Mouse (Mus musculus): ENCODE data around the gene Ovol3.
"Not testable (repeated sequence)": the region's sequence is repeated elsewhere in the genome, so short reads cannot be mapped to it uniquely, and the experiment has no call there.

Ovol3 gene

GRCm38 (mm10) chr7:30224206-30224605, 11.3 kb downstream of the Ovol3 start:
- DNase-seq (ENCODE audit: low spot score), result no peak

DNA sequence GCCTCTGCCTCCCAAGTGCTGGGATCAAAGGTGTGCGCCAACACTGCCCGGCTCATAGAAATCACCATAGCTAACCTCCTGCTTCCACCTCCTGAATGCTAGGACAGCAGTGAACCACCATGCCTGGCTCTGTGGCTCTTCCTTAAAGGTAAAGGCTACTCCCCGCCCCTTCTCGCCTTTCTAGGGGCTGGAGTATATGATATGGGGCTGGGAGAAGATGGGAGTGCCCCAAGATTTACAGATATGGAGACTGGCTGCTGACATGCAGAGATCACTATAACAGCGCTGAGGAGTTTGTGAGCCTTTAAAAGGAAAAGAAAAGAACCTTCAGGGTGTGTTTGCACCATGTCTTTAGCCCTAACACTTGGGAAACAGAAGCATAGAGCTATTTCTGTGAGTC, 13.3 kb downstream of the Ovol3 start:
- no peak for DNase-seq (ENCODE audit: low spot score)

DNA sequence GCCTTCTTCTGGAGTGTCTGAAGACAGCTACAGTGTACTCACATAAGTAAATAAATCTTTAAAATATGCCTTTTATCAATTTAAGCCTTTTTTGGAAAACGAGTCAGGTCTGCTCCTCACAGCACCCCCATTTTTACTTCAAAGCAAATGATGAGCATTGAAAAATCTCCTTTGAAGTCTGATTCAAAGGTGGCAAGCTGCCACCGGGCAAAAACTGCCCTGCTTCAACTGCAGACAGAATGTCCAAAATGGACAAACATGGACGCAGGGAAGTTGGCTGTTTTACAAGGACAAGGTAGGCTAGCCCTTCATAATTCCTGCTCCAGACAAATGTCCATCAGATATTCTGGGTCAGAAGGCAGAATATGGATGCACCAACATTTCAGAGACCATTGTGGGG, 14.1 kb downstream of the Ovol3 start:
- DNase-seq (ENCODE audit: low spot score), result no peak

DNA sequence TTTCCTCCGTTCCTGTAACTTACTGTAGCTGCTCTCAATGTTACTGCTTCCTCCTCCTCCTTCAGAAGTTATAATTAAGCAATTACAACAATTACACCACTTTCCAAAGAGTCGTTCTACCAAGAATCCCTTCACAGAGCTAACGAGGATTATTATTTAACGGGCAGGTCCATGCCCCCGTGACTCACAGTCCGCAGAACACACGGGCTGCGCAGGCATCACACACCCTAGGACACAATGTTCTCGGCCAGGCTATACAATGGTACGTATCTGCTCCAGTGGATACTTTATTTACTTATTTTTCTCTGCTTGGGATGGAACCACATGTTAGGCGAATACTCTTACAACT, 15.5 kb downstream of the Ovol3 start:
- no peak for DNase-seq (ENCODE audit: low spot score)

DNA sequence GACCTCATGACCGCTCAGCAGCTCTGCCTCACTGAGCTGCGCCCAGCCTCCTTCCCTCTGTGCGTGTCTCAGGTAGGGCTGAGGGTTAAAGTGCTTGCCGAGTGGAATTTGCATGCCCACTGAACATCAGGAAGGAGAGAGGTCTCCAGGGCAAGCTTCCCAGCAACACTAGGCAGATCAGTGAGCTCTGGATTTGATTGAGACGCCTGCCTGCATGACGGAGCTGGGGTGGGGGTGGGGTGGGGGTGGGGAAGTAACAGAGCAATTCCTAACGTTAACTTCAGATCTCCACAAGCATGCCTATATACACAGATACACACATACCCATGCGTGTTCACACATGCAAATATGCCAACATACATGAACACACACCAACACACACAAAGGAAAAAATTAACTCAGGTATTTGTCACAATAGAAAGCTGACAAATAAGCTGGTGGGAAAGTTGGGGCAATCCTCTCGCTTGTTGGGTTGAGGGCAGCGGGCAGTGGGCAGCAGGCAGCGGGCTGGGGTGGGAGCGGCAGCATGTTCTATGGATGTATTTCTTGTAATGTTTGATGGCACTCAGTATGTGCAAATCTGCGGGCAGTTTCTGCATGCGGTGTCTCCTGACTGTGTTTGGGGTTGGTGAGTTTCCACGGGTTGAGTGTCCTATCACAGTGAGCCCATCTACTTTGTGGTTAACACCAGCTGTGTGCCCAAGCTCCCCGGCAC, 16.1 kb downstream of the Ovol3 start:
- no peak for DNase-seq (ENCODE audit: low spot score)

GRCm38 (mm10) chr7:30217277-30217676, 18.2 kb downstream of the Ovol3 start:
- DNase-seq (ENCODE audit: low spot score), result no peak

- DNase-seq (ENCODE audit: low spot score), result peak; percentile 51
Observed at GRCm38 (mm10) chr7:30216723-30217151, 18.8 kb downstream of the Ovol3 start.

- DNase-seq (ENCODE audit: low spot score), result no peak
Observed at GRCm38 (mm10) chr7:30215875-30216274, 19.6 kb downstream of the Ovol3 start.

DNA sequence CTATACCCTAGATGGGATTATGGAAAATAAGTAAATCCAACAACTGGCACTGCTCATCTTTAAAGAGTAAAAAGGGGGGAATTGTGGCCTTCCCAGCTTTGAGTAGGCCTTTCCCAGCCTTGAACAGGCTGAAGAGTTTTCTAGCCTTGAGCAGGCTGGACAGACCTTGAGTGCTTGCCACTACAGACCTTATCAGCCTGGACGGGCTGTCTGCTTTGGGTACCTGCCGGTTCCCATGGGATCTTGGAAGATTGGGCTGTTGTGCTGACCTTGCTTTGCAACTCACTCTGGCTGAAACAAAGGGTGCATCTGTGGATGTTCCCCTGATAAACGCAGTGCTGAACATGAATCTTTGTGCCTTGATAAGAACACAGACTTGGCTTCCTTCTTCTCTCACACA, 21.6 kb downstream of the Ovol3 start:
- no peak for DNase-seq (ENCODE audit: low spot score)

DNA sequence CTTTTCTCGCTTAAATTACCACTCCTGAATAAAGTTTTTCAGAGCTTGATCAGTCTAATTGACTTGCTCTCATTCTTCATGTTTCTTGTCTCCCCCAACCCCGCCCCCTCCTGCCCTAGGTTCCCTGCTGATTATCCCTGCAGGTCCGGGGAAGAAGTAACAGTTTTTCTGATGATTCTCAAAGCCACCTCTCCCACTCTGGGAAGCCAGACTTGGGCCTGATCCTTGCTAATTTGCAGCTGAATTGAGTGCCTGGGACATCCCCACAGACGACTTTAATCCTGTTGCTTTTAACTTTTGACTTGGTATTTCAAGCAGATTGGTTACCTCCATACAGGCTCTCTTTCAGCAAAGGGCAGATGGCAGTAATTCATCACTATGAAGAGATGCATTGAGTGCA, 24.5 kb downstream of the Ovol3 start:
- DNase-seq (ENCODE audit: low spot score), result no peak

DNA sequence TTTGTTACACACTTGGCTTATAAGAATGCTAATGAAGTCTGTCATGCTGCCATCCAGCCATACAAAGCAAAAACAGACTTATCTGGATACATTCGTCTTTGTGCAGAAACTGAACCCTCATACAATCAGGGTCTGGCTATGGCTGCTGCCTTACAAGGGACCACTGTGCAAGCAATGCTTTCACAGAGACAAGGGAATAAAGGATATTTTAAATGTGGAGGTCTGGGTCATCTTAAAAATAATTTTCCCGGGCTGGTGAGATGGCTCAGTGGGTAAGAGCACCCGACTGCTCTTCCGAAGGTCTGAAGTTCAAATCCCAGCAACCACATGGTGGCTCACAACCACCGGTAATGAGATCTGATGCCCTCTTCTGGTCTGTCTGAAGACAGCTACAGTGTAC, 29.2 kb downstream of the Ovol3 start:
- not testable (repeated sequence) for DNase-seq (ENCODE audit: low spot score)

DNA sequence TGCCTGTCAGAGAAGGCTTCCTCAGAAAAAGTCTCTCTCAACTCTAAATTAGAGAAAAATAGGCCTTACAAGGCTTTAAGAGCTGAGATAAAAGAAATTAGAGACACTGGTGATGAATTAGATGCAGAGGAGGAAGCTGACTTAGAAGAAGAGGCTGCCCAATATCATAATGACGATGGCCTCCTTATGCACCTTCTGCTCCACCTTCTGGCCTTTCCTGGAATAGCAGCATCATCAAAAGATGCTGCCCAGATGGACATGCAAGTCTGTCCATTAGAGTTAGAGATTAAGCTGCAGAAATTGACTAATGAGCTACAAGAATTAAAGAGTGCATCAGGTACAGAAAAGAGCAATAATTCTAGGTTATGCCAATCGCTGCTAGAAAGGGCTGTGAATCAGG, 30.1 kb downstream of the Ovol3 start:
- peak; percentile 51 for DNase-seq (ENCODE audit: low spot score)

DNA sequence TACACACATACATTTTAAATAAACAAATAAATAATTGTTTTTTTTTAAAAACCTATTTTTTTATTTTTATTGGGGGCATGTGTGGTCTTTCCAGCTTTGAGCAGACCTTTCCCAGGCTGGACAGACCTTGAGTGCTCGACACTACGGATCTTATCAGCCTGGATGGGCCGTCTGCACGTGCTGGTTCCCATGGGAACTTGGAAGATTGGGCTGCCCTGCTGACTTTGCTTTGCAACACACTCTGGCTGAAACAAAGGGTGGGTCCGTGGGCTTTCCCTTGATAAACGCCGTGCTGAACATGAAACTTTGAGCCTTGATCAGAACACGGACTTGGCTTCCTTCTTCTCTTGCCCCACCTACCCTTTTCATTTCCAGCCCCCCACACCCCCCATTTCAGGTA, 31.1 kb downstream of the Ovol3 start:
- DNase-seq (ENCODE audit: low spot score), result no peak

DNA sequence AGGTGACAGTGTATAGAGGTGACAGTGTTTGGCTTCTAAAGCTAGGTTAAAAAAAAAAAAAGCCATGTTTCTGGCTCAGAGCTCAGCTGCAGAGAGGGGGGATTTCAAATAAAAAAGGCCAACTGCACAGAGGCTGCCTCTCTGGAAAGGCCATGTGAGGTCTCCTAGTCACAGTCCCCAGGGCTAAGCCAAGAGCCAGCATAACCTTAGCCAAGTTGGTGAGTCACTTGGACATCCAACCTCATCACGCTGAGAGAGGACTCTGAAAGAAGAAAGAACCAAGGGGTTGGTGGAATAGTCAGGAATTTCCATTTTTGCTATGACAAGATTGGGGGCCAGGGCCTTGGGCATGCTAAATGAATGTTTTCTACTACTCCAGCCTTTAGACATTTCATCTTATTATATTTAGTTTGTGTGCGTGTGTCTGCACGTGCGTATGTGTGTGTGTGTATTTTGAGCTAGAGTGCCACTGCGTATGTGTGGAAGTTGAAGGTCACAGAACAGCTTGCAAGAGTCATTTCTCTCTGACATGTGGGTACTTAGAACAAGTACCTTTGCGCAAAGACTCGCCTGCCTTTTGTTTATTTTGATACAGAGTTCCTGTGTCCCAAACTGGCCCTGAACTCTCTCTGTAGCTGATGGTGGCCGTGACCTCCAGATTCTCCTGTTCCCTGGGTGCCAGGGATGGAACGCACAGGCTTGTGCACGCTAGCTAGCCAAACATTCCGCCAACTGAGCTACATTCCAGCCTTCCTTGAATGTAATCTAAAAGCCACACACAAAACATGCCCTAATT, 32.4 kb downstream of the Ovol3 start:
- DNase-seq (ENCODE audit: low spot score), result no peak

GRCm38 (mm10) chr7:30200661-30201060, 34.9 kb downstream of the Ovol3 start:
- not testable (repeated sequence) for DNase-seq (ENCODE audit: low spot score)

DNA sequence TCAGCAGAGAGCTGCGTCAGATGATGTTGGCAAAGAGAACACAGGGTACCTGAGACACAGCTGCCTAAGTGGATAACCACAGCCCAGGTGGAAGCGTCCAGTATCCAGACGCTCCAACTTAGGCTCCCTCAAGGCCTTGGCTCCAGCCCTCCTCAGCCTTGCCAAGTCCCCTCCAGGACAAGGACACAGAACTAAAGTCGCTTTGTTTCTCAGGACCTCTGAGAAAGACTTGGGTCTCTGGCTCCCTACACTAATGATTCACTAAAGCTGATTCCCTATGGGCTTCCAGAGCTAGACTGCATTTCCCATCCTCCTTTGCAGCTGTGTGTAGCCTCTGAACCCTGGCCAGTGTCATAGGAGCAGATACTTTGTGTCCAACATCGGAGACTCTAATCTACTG, 35.3 kb downstream of the Ovol3 start:
- DNase-seq (ENCODE audit: low spot score), result no peak

- no peak for DNase-seq (ENCODE audit: low spot score)
Observed at GRCm38 (mm10) chr7:30199498-30200139, 35.9 kb downstream of the Ovol3 start.

DNA sequence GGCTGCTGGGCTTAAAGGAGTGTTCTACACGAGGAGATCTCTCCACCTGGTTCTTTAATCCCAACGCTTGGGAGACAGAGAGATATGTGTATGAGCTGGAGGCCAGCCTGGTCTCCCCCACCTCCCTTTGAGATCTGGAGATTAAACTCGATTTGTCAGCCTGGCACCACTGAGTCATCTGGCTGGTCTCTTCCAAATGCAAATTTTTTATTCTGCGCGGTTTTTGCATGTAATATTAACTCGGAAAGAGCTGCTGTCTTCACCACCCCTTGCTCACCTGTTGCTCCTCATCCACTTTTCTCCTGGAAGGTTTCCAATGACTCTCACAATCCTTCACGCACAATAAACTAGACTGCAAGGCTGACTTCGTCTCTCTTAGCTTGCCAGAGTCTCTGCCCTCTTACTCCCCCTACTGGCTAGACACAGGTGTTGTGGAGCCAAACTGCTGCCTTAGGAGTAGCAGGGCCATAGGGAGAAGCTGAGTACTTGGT, 37.0 kb downstream of the Ovol3 start, which contains the start of gene Capns1:
TSS of gene Capns1 (minus strand) at position 331 of the 491 bp plus-strand sequence.
- peak; percentile 39 for DNase-seq (ENCODE audit: low spot score)

- no peak for DNase-seq (ENCODE audit: low spot score)
Observed at GRCm38 (mm10) chr7:30197592-30198129, 37.9 kb downstream of the Ovol3 start.

- no peak for DNase-seq (ENCODE audit: low spot score)
Observed at GRCm38 (mm10) chr7:30196171-30196570, 39.4 kb downstream of the Ovol3 start.

DNA sequence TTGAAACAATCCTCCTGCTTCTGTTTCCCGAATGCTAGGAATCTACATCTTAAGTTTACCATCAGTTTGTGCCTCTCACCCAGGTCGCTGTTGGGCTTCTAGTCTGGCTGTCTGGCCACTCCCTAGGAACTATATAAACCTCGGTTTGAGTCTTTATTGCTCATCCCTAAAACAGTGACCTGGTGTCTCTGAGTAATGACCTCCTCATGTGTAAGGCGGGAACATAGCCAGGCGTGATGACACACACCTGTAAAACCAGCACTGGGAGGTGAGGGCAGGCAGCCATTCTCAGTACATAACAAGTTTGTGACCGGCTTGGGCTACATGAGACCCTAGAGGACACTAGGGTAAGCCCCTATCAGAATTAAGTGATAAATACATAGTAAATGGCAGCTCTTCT, 40.1 kb downstream of the Ovol3 start:
- DNase-seq (ENCODE audit: low spot score), result no peak

DNA sequence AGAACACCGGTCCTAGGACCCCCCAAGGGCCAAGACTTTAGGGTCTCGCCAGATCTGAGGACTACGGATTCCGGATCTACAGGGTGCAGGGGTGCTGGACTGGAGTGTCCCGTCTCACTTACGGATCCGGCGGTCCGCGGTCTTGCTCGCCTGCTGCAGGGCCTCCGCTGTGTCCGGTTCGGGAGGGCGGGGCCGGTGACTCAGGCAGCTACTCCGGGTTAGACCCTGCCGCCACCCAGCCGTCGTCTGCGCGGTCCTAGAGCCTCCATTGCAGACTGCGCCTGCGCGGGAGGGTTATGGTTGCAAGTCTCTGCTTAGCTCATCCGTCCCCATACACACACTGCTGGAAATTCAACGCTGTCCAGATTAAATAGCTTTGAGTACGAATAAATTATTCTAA, 40.6 kb downstream of the Ovol3 start:
- DNase-seq (ENCODE audit: low spot score), result peak; percentile 87
